Mouse (Mus musculus) lung, embryonic 16.5 days (tissue): ENCODE data around the gene Stat3. TPM values are rescaled to one million over a fixed set of nuclear protein-coding genes. Genes with fewer than 3 reads are reported as not detected.

ENCODE experiments used
- ATAC-seq: fragments of 200-750 bp; cut with Nextera tagmentation; 2 replicates; pipeline ENCODE4 v1.8.0; 2017; ENCODE audit warnings: low read depth, mild to moderate bottlenecking, moderate library complexity
- H3K27ac ChIP-seq: fragments of 300-500 bp; sonication (generic); 2 replicates; pipeline ENCODE4 v1.5.1; 2014; ENCODE audit warnings: mild to moderate bottlenecking, control low read depth, low read length
- H3K27me3 ChIP-seq: fragments of 300-500 bp; sonication (generic); 2 replicates; pipeline ENCODE4 v1.6.1; 2014; ENCODE audit warnings: low read depth, low read length, mixed read lengths; ENCODE audit not compliant: control insufficient read depth, insufficient read depth
- H3K36me3 ChIP-seq: fragments of 300-500 bp; sonication (generic); 2 replicates; pipeline ENCODE4 v1.6.1; 2014; ENCODE audit warnings: low read length; ENCODE audit not compliant: control insufficient read depth, insufficient read depth
- H3K4me1 ChIP-seq: fragments of 300-500 bp; sonication (generic); replicated peaks from 2 replicates; pipeline ENCODE4 v1.6.1; 2014; ENCODE audit warnings: low read length, mixed read lengths; ENCODE audit not compliant: control insufficient read depth, insufficient read depth
- H3K4me2 ChIP-seq: fragments of 300-500 bp; sonication (generic); 2 replicates; pipeline ENCODE4 v1.6.1; 2014; ENCODE audit warnings: low read depth, low read length, control low read depth
- H3K4me3 ChIP-seq: fragments of 300-500 bp; sonication (generic); 2 replicates; pipeline ENCODE4 v1.5.1; 2014; ENCODE audit warnings: mild to moderate bottlenecking, low read length, control low read depth
- H3K9ac ChIP-seq: fragments of 300-500 bp; sonication (generic); 2 replicates; pipeline ENCODE4 v1.6.1; 2014; ENCODE audit warnings: low read length, control low read depth
- H3K9me3 ChIP-seq: fragments of 300-500 bp; sonication (generic); 2 replicates; pipeline ENCODE4 v1.6.1; 2016; ENCODE audit warnings: low read length; ENCODE audit not compliant: control insufficient read depth
- WGBS: fragments of 180-500 bp; shearing (Covaris S2); extraction: QIAGEN DNeasy Blood & Tissue Kit; methylation state at CpG from one replicate; pipeline ENCODE4 v1.1.7; 2014; 5-methylcytosine and 5-hydroxymethylcytosine counted together
- polyA plus RNA-seq: library from polyadenylated mRNA; unstranded; fragments of >200 nt; fragmentation: Nextera tagmentation; extraction: Ambion mirVana; gene quantifications from 2 replicates; pipeline ENCODE4 v1.2.1, GENCODE M21; 2015

Stat3 gene
- polyA plus RNA-seq, 1 experiment from 2014 or later: 58.5 TPM

- Histone ChIP-seq H3K9ac (0 out of 2 replicates have a peak overlapping the region, but pooled peaks have one; percentile 16), H3K4me2 (no peak overlapping the region), H3K4me3 (no peak overlapping the region), H3K27ac (no peak overlapping the region), H3K9me3 (no peaks in the 10 kb centered on the region), H3K36me3 (no peaks in the 10 kb centered on the region), H3K27me3 (no peaks in the 10 kb centered on the region), H3K4me1 (peaks cover 14% of the 10 kb centered on the region)
- 52% methylated on average over 7 of the region's 7 CpGs for WGBS
- ATAC-seq: no peak
Measured at GRCm38 (mm10) chr11:100975241-100975640, 35.9 kb upstream of the Stat3 start.

- H3K4me1 ChIP-seq: peaks cover 8% of the 10 kb centered on the region
- H3K4me3 ChIP-seq: no peak overlapping the region
- no peak overlapping the region for H3K27ac ChIP-seq
- H3K36me3 ChIP-seq: no peaks in the 10 kb centered on the region
- no peak overlapping the region for H3K4me2 ChIP-seq
- H3K9ac ChIP-seq: no peak overlapping the region
- no peak for ATAC-seq
- H3K9me3 ChIP-seq: no peaks in the 10 kb centered on the region
- 52% methylated on average over 14 of the region's 14 CpGs for WGBS
- H3K27me3 ChIP-seq: no peaks in the 10 kb centered on the region
Measured at GRCm38 (mm10) chr11:100974381-100974970, 35.1 kb upstream of the Stat3 start.

- 88% methylated on average over 7 of the region's 7 CpGs for WGBS
- Histone ChIP-seq H3K27me3 (no peaks in the 10 kb centered on the region), H3K9me3 (no peaks in the 10 kb centered on the region), H3K36me3 (no peaks in the 10 kb centered on the region), H3K4me2 (no peak overlapping the region), H3K4me1 (peaks cover 10% of the 10 kb centered on the region), H3K9ac (no peak overlapping the region), H3K27ac (no peak overlapping the region), H3K4me3 (no peak overlapping the region)
- no peak for ATAC-seq
Measured at GRCm38 (mm10) chr11:100973245-100973644, 33.9 kb upstream of the Stat3 start.

GRCm38 (mm10) chr11:100971455-100971854 is 32.1 kb upstream of the Stat3 start:
- Histone ChIP-seq H3K27ac (peak overlapping the region; percentile 92), H3K27me3 (no peaks in the 10 kb centered on the region), H3K4me1 (peaks cover 23% of the 10 kb centered on the region), H3K4me2 (peak overlapping the region; percentile 76), H3K36me3 (peaks cover 1% of the 10 kb centered on the region; the same call in 1 of the 2 replicates), H3K9ac (peak overlapping the region; percentile 84), H3K4me3 (no peak overlapping the region), H3K9me3 (no peaks in the 10 kb centered on the region)
- no peak for ATAC-seq
- WGBS: 66% methylated on average over 10 of the region's 10 CpGs

- peaks cover 31% of the 10 kb centered on the region for H3K4me1 ChIP-seq
- no peaks in the 10 kb centered on the region for H3K27me3 ChIP-seq
- H3K36me3 ChIP-seq: peaks cover 3% of the 10 kb centered on the region
- peak within 1 kb of the TSS; percentile 84 for H3K9ac ChIP-seq
- ATAC-seq: peak; percentile 97
- peak within 1 kb of the TSS; percentile 70 for H3K4me3 ChIP-seq
- H3K9me3 ChIP-seq: no peaks in the 10 kb centered on the region
- H3K27ac ChIP-seq: peak within 1 kb of the TSS; percentile 92
- H3K4me2 ChIP-seq: peak within 1 kb of the TSS; percentile 76
- WGBS: under 1% methylated on average over 20 of the region's 20 CpGs
Measured at GRCm38 (mm10) chr11:100970557-100970937, 31.2 kb upstream of the Stat3 start, which contains the start of gene Cavin1. Cavin1 (minus strand) TSS chr11:100970887.

- Histone ChIP-seq H3K4me1 (peaks cover 33% of the 10 kb centered on the region), H3K9ac (peak overlapping the region; percentile 84), H3K4me2 (peak overlapping the region; percentile 76), H3K27ac (peak overlapping the region; percentile 92), H3K36me3 (peaks cover 3% of the 10 kb centered on the region), H3K4me3 (peak overlapping the region; percentile 70), H3K9me3 (no peaks in the 10 kb centered on the region), H3K27me3 (no peaks in the 10 kb centered on the region)
- peak; percentile 78 for ATAC-seq
- WGBS: under 1% methylated on average over 62 of the region's 65 CpGs
Measured at GRCm38 (mm10) chr11:100969744-100970556, 30.6 kb upstream of the Stat3 start.

GRCm38 (mm10) chr11:100969189-100969743 is 29.9 kb upstream of the Stat3 start:
- Histone ChIP-seq H3K27me3 (no peaks in the 10 kb centered on the region), H3K4me1 (peaks cover 33% of the 10 kb centered on the region), H3K36me3 (peaks cover 3% of the 10 kb centered on the region), H3K9ac (peak overlapping the region; percentile 84), H3K4me2 (peak overlapping the region; percentile 76), H3K4me3 (peak overlapping the region; percentile 70), H3K27ac (peak overlapping the region; percentile 92), H3K9me3 (no peaks in the 10 kb centered on the region)
- WGBS: 3% methylated on average over 35 of the region's 35 CpGs
- ATAC-seq: no peak; the same call in 1 of the 2 replicates

GRCm38 (mm10) chr11:100968501-100968900 is 29.2 kb upstream of the Stat3 start:
- peak overlapping the region; percentile 84 for H3K9ac ChIP-seq
- peak overlapping the region; percentile 92 for H3K27ac ChIP-seq
- H3K36me3 ChIP-seq: peaks cover 3% of the 10 kb centered on the region
- peak overlapping the region; percentile 76 for H3K4me2 ChIP-seq
- no peaks in the 10 kb centered on the region for H3K27me3 ChIP-seq
- H3K4me1 ChIP-seq: peaks cover 41% of the 10 kb centered on the region
- WGBS: 69% methylated on average over 5 of the region's 5 CpGs
- H3K4me3 ChIP-seq: peak overlapping the region; percentile 70
- no peak for ATAC-seq
- no peaks in the 10 kb centered on the region for H3K9me3 ChIP-seq

- H3K27ac ChIP-seq: peak overlapping the region; percentile 92
- no peaks in the 10 kb centered on the region for H3K27me3 ChIP-seq
- H3K9ac ChIP-seq: peak overlapping the region; percentile 84
- H3K36me3 ChIP-seq: peaks cover 3% of the 10 kb centered on the region
- H3K4me3 ChIP-seq: peak overlapping the region; percentile 70
- H3K4me2 ChIP-seq: peak overlapping the region; percentile 76
- peaks cover 45% of the 10 kb centered on the region for H3K4me1 ChIP-seq
- WGBS: 73% methylated on average over 5 of the region's 5 CpGs
- no peak for ATAC-seq
- no peaks in the 10 kb centered on the region for H3K9me3 ChIP-seq
Measured at GRCm38 (mm10) chr11:100967881-100968420, 28.6 kb upstream of the Stat3 start.
